In the genomic region with DNA sequence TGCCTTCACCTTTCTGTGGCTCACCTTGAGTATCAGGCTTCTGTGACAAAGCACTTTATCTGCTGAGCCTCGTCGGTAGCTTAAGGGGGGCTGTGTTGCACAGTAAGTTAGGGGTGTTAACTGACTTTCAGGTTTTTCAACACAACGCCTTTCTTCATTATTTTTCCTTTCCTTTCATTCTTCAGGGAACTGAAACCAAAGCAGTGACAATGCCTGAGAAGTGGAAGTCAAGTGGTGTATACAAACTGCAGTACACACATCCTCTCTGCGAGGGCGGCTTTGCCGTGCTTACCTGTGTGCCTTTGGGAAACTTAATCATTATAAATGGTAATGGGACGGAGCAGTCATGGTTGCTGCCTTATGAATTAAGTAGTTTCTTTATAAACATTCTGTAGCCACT, we compare ENCODE assay signal across 35 mouse cellular contexts. TPM values are rescaled to one million over a fixed set of nuclear protein-coding genes. Genes with fewer than 3 reads are reported as not detected.
"Had no signal": no experiment of that assay in that cellular context is flagged by ENCODE, and none has a peak within 500 bp of the region (broad histone marks: within the 10 kb centered on the region; RNA-seq: fewer than 3 reads in every experiment).

No protein-coding gene starts in this region.

- ATAC-seq: forebrain, embryonic 13.5 days; forebrain, embryonic 14.5 days; forebrain, embryonic 15.5 days; forebrain, embryonic 16.5 days; forebrain, postnatal 0 days had no signal

- H3K4me1 ChIP-seq: embryonic facial prominence, embryonic 15.5 days; forebrain, embryonic 12.5 days; forebrain, embryonic 13.5 days; forebrain, embryonic 15.5 days had no signal

- H3K9me3 ChIP-seq: embryonic facial prominence, embryonic 10.5 days; embryonic facial prominence, embryonic 12.5 days; embryonic facial prominence, embryonic 13.5 days; embryonic facial prominence, embryonic 15.5 days; forebrain, embryonic 10.5 days; forebrain, embryonic 12.5 days; forebrain, embryonic 13.5 days; forebrain, embryonic 15.5 days had no signal

- H3K4me3 ChIP-seq: embryonic facial prominence, embryonic 10.5 days; embryonic facial prominence, embryonic 12.5 days; embryonic facial prominence, embryonic 13.5 days; embryonic facial prominence, embryonic 15.5 days; erythroblast, embryonic 14.5 days; forebrain, embryonic 10.5 days; forebrain, embryonic 12.5 days; forebrain, embryonic 13.5 days; forebrain, embryonic 15.5 days; gastrocnemius, adult 2 months; heart, adult 2 months had no signal

- H3K4me2 ChIP-seq: embryonic facial prominence, embryonic 12.5 days; embryonic facial prominence, embryonic 13.5 days; embryonic facial prominence, embryonic 15.5 days; forebrain, embryonic 12.5 days; forebrain, embryonic 13.5 days; forebrain, embryonic 15.5 days had no signal

- H3K27ac ChIP-seq: embryonic facial prominence, embryonic 10.5 days; embryonic facial prominence, embryonic 12.5 days; embryonic facial prominence, embryonic 13.5 days; embryonic facial prominence, embryonic 15.5 days; forebrain, embryonic 10.5 days; forebrain, embryonic 12.5 days; forebrain, embryonic 13.5 days; forebrain, embryonic 15.5 days; gastrocnemius, adult 2 months; heart, adult 2 months had no signal

- H3K9ac ChIP-seq: embryonic facial prominence, embryonic 12.5 days; embryonic facial prominence, embryonic 13.5 days; embryonic facial prominence, embryonic 15.5 days; forebrain, embryonic 12.5 days; forebrain, embryonic 13.5 days; forebrain, embryonic 15.5 days; forebrain, postnatal 0 days had no signal

- H3K27me3 ChIP-seq: embryonic facial prominence, embryonic 12.5 days; embryonic facial prominence, embryonic 13.5 days; embryonic facial prominence, embryonic 15.5 days; forebrain, embryonic 12.5 days; forebrain, embryonic 13.5 days; forebrain, embryonic 15.5 days had no signal

- DNase-seq: cerebellum, adult 18-20 months; cerebellum, adult 2 months; cerebellum, adult 8-10 months; cerebellum, adult 9-10 months; cerebellum, adult 9-11 months; cerebellum, postnatal 10 days; cerebellum, postnatal 14 days; cerebellum, postnatal 25 days; cerebellum, postnatal 36 days; embryo, embryonic 11 days; forebrain, postnatal 0 days; gastrocnemius, adult 2 months; gastrocnemius, postnatal 10 days; gastrocnemius, postnatal 14 days; gastrocnemius, postnatal 25 days; gastrocnemius, postnatal 36 days; heart, adult 18-20 months; heart, adult 2 months had no signal

- H3K36me3 ChIP-seq: forebrain, embryonic 12.5 days had no signal

RNA-seq across cellular contexts. Expression of gene Bpifc, which starts 19.0 kb away (rescaled TPM):
- total RNA-seq: gastrocnemius, adult 18-20 months; gastrocnemius, adult 2 months; gastrocnemius, adult 8-10 months; gastrocnemius, postnatal 10 days; gastrocnemius, postnatal 14 days; gastrocnemius, postnatal 25 days; gastrocnemius, postnatal 36 days; gastrocnemius, postnatal 4 days; heart, adult 18-20 months; heart, adult 2 months; heart, adult 8-10 months had no signal
- polyA plus RNA-seq: embryonic facial prominence, embryonic 10.5 days; embryonic facial prominence, embryonic 11.5 days; embryonic facial prominence, embryonic 12.5 days; erythroblast, embryonic 14.5 days; forebrain, embryonic 10.5 days; forebrain, embryonic 11.5 days; forebrain, embryonic 12.5 days; forebrain, embryonic 13.5 days; forebrain, embryonic 14.5 days; forebrain, embryonic 15.5 days; forebrain, embryonic 16.5 days; heart, adult 2 months had no signal
